8 mouse cellular contexts compared by ENCODE assay signal in genomic region chr3:146403770-146404169, GRCm38 (mm10). TPM values are rescaled to one million over a fixed set of nuclear protein-coding genes. Genes with fewer than 3 reads are reported as not detected.
DNase-seq lines count a peak whose midpoint lies in the region; ATAC-seq and TF ChIP-seq lines count a peak whose summit lies in the region.

No protein-coding gene starts in this region.

- H3K36me3 ChIP-seq in heart, embryonic 13.5 days = no peaks in the 10 kb centered on the region
- H3K36me3 ChIP-seq in hindbrain, embryonic 12.5 days = no peaks in the 10 kb centered on the region
- H3K36me3 ChIP-seq in midbrain, embryonic 13.5 days = no peaks in the 10 kb centered on the region

- peaks cover 30% of the 10 kb centered on the region for H3K4me1 ChIP-seq in heart, embryonic 13.5 days
- peaks cover 7% of the 10 kb centered on the region for H3K4me1 ChIP-seq in bone marrow macrophage, adult 2 months (ENCODE audit: control insufficient read depth, insufficient read depth, low read length)
- peaks cover 26% of the 10 kb centered on the region for H3K4me1 ChIP-seq in hindbrain, embryonic 12.5 days
- peaks cover 33% of the 10 kb centered on the region for H3K4me1 ChIP-seq in midbrain, embryonic 13.5 days (replicated peaks)

- no peak for TF ChIP-seq POLR2A in bone marrow macrophage, adult 2 months (IDR thresholded peaks at IDR 0.05; ENCODE audit: borderline replicate concordance, low read depth, low read length)

- no peak for ATAC-seq in heart, embryonic 13.5 days (ENCODE audit: extremely low read depth, insufficient number of reproducible peaks, low FRiP score, low TSS enrichment)
- no peak for ATAC-seq in hindbrain, embryonic 12.5 days (ENCODE audit: low FRiP score)
- ATAC-seq in midbrain, embryonic 13.5 days = no peak
- no peak for ATAC-seq in monocyte, adult 5-6 weeks (replicated peaks; ENCODE audit: insufficient number of reproducible peaks, low FRiP score, low TSS enrichment, poor library complexity, severe bottlenecking)

- peaks cover 3% of the 10 kb centered on the region; the same call in 1 of the 2 replicates for H3K27me3 ChIP-seq in heart, embryonic 13.5 days (replicated peaks)
- H3K27me3 ChIP-seq in hindbrain, embryonic 12.5 days = peaks cover 6% of the 10 kb centered on the region
- H3K27me3 ChIP-seq in midbrain, embryonic 13.5 days = no peaks in the 10 kb centered on the region

- peak overlapping the region; percentile 95 for H3K4me2 ChIP-seq in heart, embryonic 13.5 days
- H3K4me2 ChIP-seq in hindbrain, embryonic 12.5 days (replicated peaks) = peak overlapping the region; percentile 83
- H3K4me2 ChIP-seq in midbrain, embryonic 13.5 days (replicated peaks) = peak overlapping the region; percentile 85

- peak overlapping the region; percentile 93 for H3K9ac ChIP-seq in heart, embryonic 13.5 days
- peak overlapping the region; percentile 89 for H3K9ac ChIP-seq in hindbrain, embryonic 12.5 days
- H3K9ac ChIP-seq in midbrain, embryonic 13.5 days (replicated peaks) = peak overlapping the region; percentile 95

- peaks cover 5% of the 10 kb centered on the region; the same call in 1 of the 2 replicates for H3K9me3 ChIP-seq in heart, embryonic 13.5 days
- H3K9me3 ChIP-seq in hindbrain, embryonic 12.5 days (replicated peaks) = no peaks in the 10 kb centered on the region
- peaks cover 4% of the 10 kb centered on the region; the same call in 1 of the 2 replicates for H3K9me3 ChIP-seq in midbrain, embryonic 13.5 days

- peak overlapping the region; percentile 98 for H3K4me3 ChIP-seq in heart, embryonic 13.5 days
- H3K4me3 ChIP-seq in bone marrow macrophage, adult 2 months (ENCODE audit: insufficient read depth, low read length) = peak overlapping the region; percentile 96
- peak overlapping the region; percentile 92 for H3K4me3 ChIP-seq in hindbrain, embryonic 12.5 days
- peak overlapping the region; percentile 91 for H3K4me3 ChIP-seq in midbrain, embryonic 13.5 days (replicated peaks)

- WGBS in heart, embryonic 13.5 days = 46% methylated on average over 3 of the region's 3 CpGs
- WGBS in hindbrain, embryonic 12.5 days = 45% methylated on average over 3 of the region's 3 CpGs
- 40% methylated on average over 3 of the region's 3 CpGs for WGBS in midbrain, embryonic 13.5 days

- no peak for TF ChIP-seq CTCF in bone marrow macrophage, adult 2 months (IDR thresholded peaks at IDR 0.05; ENCODE audit: low read depth, low read length)

- H3K27ac ChIP-seq in heart, embryonic 13.5 days (replicated peaks) = peak overlapping the region; percentile 41; the same call in 1 of the 2 replicates
- H3K27ac ChIP-seq in bone marrow macrophage, adult 2 months (ENCODE audit: insufficient read depth, low read depth, low read length) = no peak overlapping the region
- H3K27ac ChIP-seq in hindbrain, embryonic 12.5 days = no peak overlapping the region
- peak overlapping the region; percentile 73 for H3K27ac ChIP-seq in midbrain, embryonic 13.5 days

- no peak for DNase-seq in heart, adult 8-10 months (ENCODE audit: low spot score)
- no peak for DNase-seq in frontal cortex, postnatal 25 days (ENCODE audit: low spot score in 2 of 2)
- DNase-seq in retina, embryonic 14.5 days (ENCODE audit: low spot score) = no peak

RNA-seq across cellular contexts. Expression of gene Ssx2ip, which starts 0.7 kb away (rescaled TPM):
- 18.7 and 19.3 TPM in 2 replicates for polyA plus RNA-seq in heart, embryonic 13.5 days (2015; fragmentation: Nextera tagmentation; extraction: Ambion mirVana)
- 10 to 100 TPM; 13.1 to 17.5 (median 15.3) TPM for total RNA-seq in heart, adult 8-10 months (2022)
- polyA plus RNA-seq in bone marrow macrophage, adult 2 months (2012; ENCODE audit: insufficient read depth, insufficient read length, missing spikeins) = 6.1 and 6.9 TPM in 2 replicates
- polyA plus RNA-seq in hindbrain, embryonic 12.5 days (2016; fragmentation: Nextera tagmentation; extraction: Ambion mirVana) = 20.9 and 25.5 TPM in 2 replicates
- polyA plus RNA-seq in midbrain, embryonic 13.5 days (2015; fragmentation: Nextera tagmentation; extraction: Ambion mirVana) = 15.5 and 16.4 TPM in 2 replicates
- 1.3 to 10.4 TPM (median 2.9 TPM) in 3 replicates for total RNA-seq in monocyte, adult 5-6 weeks (2017)

RNA-seq across cellular contexts. Expression of gene Ctbs, which starts 45.8 kb away (rescaled TPM):
- 9.5 and 10.5 TPM in 2 replicates for polyA plus RNA-seq in heart, embryonic 13.5 days (2015; fragmentation: Nextera tagmentation; extraction: Ambion mirVana)
- total RNA-seq in heart, adult 8-10 months (2022) = 1 to 10 TPM; 2.7 to 4.1 (median 3.4) TPM
- 27.2 and 31.6 TPM in 2 replicates for polyA plus RNA-seq in bone marrow macrophage, adult 2 months (2012; ENCODE audit: insufficient read depth, insufficient read length, missing spikeins)
- 6.9 and 7.5 TPM in 2 replicates for polyA plus RNA-seq in hindbrain, embryonic 12.5 days (2016; fragmentation: Nextera tagmentation; extraction: Ambion mirVana)
- polyA plus RNA-seq in midbrain, embryonic 13.5 days (2015; fragmentation: Nextera tagmentation; extraction: Ambion mirVana) = 4.2 and 4.6 TPM in 2 replicates
- 23.6 to 29.4 TPM (median 24.0 TPM) in 3 replicates for total RNA-seq in monocyte, adult 5-6 weeks (2017)

Comparison
In these comparisons a context has a peak if more than half of its experiments do, and no peak if none do; other contexts are left out.
1. H3K27ac ChIP-seq: peak in heart, embryonic 13.5 days (single experiment) and midbrain, embryonic 13.5 days (single experiment); none in bone marrow macrophage, adult 2 months (single experiment) and hindbrain, embryonic 12.5 days (single experiment).
2. Peak in every context shown above with its lines, with median percentiles within 50 percentile points of each other: H3K4me2 ChIP-seq, H3K4me3 ChIP-seq and H3K9ac ChIP-seq.